Mouse (Mus musculus): Measurements from ENCODE around the gene Eepd1. TPM values are rescaled to one million over a fixed set of nuclear protein-coding genes. Genes with fewer than 3 reads are reported as not detected.

Gene Eepd1
- total RNA-seq, 4 experiments from 2014 or later, result 18.0 to 22.1 (median 19.6) TPM

GRCm38 (mm10) chr9:25531627-25532026, 50.3 kb downstream of the Eepd1 start:
- DNase-seq (ENCODE audit: low spot score in 2 of 2), result no peak

GRCm38 (mm10) chr9:25532105-25532504, 50.8 kb downstream of the Eepd1 start:
- DNase-seq (ENCODE audit: low spot score in 2 of 2), result no peak

GRCm38 (mm10) chr9:25535487-25535886, 54.1 kb downstream of the Eepd1 start:
- no peak for DNase-seq (ENCODE audit: low spot score in 2 of 2)

- no peak for DNase-seq (ENCODE audit: low spot score in 2 of 2)
Measured at GRCm38 (mm10) chr9:25539461-25539860, 58.1 kb downstream of the Eepd1 start.

GRCm38 (mm10) chr9:25541355-25541754, 60.0 kb downstream of the Eepd1 start:
- DNase-seq (ENCODE audit: low spot score in 2 of 2), result no peak

GRCm38 (mm10) chr9:25545212-25545611, 63.9 kb downstream of the Eepd1 start:
- no peak for DNase-seq (ENCODE audit: low spot score in 2 of 2)

GRCm38 (mm10) chr9:25549130-25550060, 68.0 kb downstream of the Eepd1 start:
- no peak for DNase-seq (ENCODE audit: low spot score in 2 of 2)

- no peak for DNase-seq (ENCODE audit: low spot score in 2 of 2)
Measured at GRCm38 (mm10) chr9:25550196-25550595, 68.8 kb downstream of the Eepd1 start.

GRCm38 (mm10) chr9:25552532-25552931, 71.2 kb downstream of the Eepd1 start:
- no peak for DNase-seq (ENCODE audit: low spot score in 2 of 2)

GRCm38 (mm10) chr9:25554246-25554803, 73.0 kb downstream of the Eepd1 start:
- no peak for DNase-seq (ENCODE audit: low spot score in 2 of 2)

GRCm38 (mm10) chr9:25555261-25555660, 73.9 kb downstream of the Eepd1 start:
- DNase-seq (ENCODE audit: low spot score in 2 of 2), result no peak

GRCm38 (mm10) chr9:25556008-25556407, 74.7 kb downstream of the Eepd1 start:
- DNase-seq (ENCODE audit: low spot score in 2 of 2), result no peak

GRCm38 (mm10) chr9:25557378-25557777, 76.0 kb downstream of the Eepd1 start:
- no peak for DNase-seq (ENCODE audit: low spot score in 2 of 2)

- no peak for DNase-seq (ENCODE audit: low spot score in 2 of 2)
Measured at GRCm38 (mm10) chr9:25558834-25559233, 77.5 kb downstream of the Eepd1 start.

GRCm38 (mm10) chr9:25560016-25560758, 78.8 kb downstream of the Eepd1 start:
- no peak for DNase-seq (ENCODE audit: low spot score in 2 of 2)

- DNase-seq (ENCODE audit: low spot score in 2 of 2), result no peak
Measured at GRCm38 (mm10) chr9:25561143-25561542, 79.8 kb downstream of the Eepd1 start.

- DNase-seq (ENCODE audit: low spot score in 2 of 2), result no peak
Measured at GRCm38 (mm10) chr9:25563806-25564205, 82.5 kb downstream of the Eepd1 start.

- no peak for DNase-seq (ENCODE audit: low spot score in 2 of 2)
Measured at GRCm38 (mm10) chr9:25567071-25567470, 85.7 kb downstream of the Eepd1 start.

GRCm38 (mm10) chr9:25568783-25569182, 87.4 kb downstream of the Eepd1 start:
- DNase-seq (ENCODE audit: low spot score in 2 of 2), result no peak

- no peak for DNase-seq (ENCODE audit: low spot score in 2 of 2)
Measured at GRCm38 (mm10) chr9:25570011-25570410, 88.7 kb downstream of the Eepd1 start.

GRCm38 (mm10) chr9:25570436-25570835, 89.1 kb downstream of the Eepd1 start:
- no peak for DNase-seq (ENCODE audit: low spot score in 2 of 2)

- DNase-seq (ENCODE audit: low spot score in 2 of 2), result no peak
Measured at GRCm38 (mm10) chr9:25571381-25571780, 90.0 kb downstream of the Eepd1 start.

Data from layer of hippocampus, adult 8-10 months (tissue).